Mouse (Mus musculus) hindlimb bud, embryonic 11.5 days (tissue): ENCODE data around the gene Fpgt.

ENCODE experiments used
- DNase-seq: peaks from one replicate; pipeline ENCODE4 v3.0.0-alpha.2; 2012; ENCODE audit warnings: low read depth, low spot score; ENCODE audit errors: extremely low spot score

Fpgt gene

DNA sequence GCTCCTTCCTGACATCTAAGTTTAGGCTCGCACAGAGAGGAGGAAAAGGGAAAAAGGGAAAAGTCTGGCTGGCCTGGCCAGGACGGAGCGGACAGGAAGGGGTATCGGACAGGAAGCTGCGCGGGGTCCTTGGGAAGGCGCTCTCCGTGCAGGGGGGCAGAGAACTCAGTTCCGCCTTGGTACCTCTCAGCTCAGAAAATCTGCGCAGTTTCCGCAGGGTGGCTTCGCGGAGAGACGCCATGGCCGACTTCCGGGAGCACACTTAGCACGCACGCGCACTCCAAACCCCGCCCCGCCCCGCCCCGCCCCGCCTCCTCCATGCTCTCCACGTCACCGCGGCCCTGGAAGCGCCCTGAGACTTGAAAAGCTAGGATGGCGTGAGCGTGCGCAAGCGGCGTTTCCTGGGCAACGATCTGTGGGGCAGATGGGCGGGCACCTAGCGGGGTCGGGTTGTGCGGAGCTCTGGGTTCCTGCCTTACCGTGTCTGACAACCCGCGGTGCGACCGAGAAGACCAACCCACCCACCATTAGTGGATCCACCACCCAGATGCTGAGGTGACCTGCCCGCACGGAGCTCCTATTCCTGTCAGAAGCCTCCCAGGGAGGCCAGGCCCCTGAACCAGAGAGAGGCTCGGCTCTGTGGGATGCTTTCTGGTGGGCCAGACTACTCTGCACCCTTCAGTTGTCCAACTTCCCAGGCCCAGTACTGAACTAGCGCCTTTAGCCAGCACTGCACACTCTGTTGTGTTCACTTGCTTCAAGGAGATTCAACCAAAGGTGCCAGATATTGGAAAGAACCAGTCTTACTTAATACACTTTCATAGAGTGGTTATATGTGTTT is at the start of gene Fpgt, which contains the start of gene Lrriq3:
Gene Fpgt (minus strand): TSS at position 288 of the 841 bp plus-strand sequence.
Gene Lrriq3 (plus strand): TSS at position 319 of the 841 bp plus-strand sequence.
- DNase-seq: peak; percentile 73

- no peak for DNase-seq
Measured at GRCm38 (mm10) chr3:155141047-155141446, 47.8 kb upstream of the Fpgt start.

DNA sequence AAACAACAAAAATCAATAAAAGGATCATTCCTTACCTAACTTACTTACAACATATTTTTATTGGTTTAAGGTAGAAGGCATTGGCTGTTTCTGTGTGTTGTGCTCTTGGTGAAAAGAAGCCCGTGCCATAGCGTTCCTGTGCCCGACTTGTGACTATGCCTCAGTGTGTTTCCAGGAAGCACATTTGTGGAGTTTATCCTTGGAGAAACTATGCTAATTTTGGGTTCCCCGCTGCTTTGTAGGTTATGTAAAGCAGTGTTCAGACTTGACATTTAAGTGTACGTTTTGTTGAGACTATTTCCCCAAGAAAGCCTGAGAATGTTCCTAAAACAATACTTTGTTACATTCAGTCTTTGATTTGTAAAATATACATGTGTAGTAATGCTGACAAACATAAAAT is 44.5 kb upstream of the Fpgt start:
- no peak for DNase-seq

DNA sequence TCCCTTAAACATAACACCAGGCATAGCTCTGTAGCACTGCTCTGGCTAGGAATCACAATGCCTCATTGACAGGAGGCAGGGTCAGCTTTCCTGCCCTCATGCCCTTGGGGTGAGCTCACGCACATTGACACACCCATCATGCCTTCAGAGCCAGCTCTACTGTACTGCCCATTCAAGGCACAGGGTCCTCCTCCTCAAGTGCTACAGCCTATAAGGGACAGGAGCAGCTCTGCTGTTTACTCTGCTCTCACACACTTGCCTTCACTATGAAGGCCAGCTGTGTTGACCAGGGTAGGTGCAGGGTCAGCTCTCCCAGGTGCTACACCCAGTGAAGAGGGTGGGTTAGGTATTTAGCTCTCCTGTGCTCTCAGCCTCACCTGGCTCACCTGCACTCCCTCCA is 12.8 kb upstream of the Fpgt start:
- no peak for DNase-seq

DNA sequence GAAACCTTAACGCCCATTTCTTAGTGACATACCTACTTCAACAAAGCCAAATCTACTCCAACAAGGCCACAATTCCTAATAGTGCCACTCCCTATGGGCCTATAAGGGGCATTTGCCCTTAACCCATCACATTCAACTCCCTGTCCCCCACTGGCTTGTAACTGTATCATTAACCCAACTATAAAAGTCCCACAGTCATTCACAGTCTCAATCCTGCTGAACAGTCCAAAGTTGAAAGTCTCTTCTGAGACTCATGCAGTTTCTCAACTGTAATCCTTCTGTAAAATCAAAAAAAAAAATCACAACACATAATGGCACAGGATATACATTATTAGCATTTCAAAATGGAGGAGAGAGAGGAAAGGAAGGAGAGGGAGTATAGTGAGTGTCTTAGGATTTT is 6.1 kb upstream of the Fpgt start:
- no peak for DNase-seq

GRCm38 (mm10) chr3:155092081-155092480 is 1.1 kb downstream of the Fpgt start:
- DNase-seq: no peak

DNA sequence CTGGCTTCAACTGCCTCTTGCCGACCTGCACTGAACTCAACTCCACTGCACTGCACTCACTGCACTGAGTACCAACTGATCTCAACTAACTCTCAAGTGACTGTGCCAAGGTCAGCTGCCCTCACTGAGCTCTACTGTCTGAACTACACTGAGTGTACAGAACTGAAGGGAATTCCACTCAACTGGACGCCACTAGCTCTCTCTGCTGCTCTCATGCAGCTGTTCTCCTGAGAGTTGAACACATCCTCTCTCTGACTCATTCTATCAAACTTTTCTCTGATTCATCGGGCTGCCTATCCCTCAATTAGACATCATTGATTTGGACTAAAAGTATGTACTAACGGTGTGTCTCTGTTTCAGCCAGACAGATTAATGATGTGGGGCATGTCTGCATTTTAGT is 15.3 kb downstream of the Fpgt start:
- no peak for DNase-seq

DNA sequence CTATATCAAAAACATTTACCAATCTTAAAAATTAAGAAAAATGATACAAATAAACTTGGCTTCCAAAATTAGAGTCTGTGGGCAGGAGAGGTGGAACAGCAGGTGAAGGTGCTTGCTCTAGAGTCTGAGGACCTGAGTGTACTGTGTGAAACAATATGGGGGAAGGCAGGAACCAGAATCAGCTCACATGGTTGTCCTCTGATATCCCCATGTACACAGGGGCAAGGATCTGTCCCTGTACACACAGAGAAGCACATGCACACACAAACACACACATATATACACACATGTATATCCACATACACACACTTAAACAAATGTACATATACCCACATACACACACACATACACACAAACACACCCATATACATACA is 33.8 kb downstream of the Fpgt start:
- DNase-seq: no peak

DNA sequence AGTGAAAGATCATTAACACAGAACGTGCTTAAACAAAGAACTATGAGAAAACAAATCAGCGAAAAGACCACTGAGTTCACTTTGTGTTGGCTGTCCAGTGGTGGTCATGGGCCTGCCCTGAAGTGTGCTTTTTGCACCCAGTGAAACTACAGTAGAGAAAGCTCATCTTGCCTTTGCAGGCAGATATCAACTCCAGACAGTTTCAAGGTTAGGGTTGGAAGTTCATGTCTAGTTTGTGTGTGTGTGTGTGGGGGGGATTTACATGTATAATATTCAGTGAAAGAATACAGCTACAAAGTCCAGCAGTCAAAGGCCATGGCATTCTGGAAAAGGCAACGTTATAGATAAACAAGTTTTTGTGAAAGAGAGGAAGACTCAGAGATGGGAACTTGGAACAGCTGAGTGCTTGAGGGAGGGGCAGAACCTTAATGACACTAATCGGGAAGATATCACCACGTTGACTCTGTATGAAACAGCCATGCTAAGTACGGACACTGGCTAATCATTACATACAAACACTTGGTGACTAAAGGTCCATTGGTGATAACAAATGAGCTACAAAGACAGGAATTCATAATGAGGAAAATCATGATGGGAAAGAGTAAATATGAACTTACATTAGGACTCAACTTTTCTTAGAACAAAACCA is 34.3 kb downstream of the Fpgt start:
- no peak for DNase-seq

- no peak for DNase-seq
Measured at GRCm38 (mm10) chr3:155057566-155057965, 35.6 kb downstream of the Fpgt start.

DNA sequence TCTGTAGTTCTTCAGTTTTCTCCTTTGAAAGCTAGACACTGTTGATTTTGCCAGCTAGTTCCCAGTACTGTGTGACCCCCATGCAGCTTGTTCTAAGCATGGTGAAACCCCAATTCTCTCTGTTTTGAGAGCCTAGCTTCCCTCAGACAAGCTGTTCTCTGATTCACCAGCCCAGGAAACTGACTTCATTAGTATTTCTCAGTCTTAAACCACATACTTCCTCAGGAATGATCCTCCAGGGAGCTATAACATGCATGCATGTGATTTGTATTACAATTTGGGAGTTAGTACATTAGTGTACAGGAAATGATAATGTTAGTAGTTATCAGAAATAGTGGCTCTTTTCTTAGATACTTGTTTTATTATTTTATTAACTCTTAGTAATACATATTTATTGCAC is 36.6 kb downstream of the Fpgt start:
- no peak for DNase-seq

DNA sequence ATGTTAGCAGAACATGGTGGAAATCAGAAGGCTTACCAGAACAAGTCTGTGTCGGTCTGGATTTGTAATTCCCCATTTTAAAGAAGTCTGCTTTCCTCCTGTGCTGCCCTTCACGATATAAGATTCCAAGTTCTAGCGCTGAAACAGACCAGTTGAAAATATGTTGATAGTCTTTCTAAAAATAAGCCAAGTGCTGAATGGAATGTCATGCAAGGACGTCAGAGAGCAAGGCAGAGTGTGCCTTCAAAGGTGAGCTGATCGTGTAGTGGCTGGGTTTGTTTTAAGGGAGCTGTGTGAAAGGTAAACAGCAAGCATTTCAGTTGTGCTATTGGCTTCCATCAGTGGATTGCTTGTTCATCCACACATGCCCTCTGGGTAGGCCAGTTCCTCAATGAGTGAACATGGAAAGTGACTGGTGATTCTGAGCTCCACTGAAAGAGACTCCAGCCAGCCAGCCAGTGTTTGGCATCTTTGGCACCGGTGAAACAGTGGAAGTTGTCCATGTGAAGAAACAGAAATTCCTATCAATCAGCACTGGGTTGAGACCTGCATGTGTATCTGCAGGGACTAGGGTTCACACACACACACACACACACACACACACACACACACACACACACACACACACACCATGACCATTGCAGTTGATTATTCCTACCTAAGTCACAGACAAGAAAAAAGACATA is 37.8 kb downstream of the Fpgt start, which contains the start of gene Tnni3k:
Gene Tnni3k (minus strand): TSS at position 177 of the 686 bp plus-strand sequence.
- no peak for DNase-seq

DNA sequence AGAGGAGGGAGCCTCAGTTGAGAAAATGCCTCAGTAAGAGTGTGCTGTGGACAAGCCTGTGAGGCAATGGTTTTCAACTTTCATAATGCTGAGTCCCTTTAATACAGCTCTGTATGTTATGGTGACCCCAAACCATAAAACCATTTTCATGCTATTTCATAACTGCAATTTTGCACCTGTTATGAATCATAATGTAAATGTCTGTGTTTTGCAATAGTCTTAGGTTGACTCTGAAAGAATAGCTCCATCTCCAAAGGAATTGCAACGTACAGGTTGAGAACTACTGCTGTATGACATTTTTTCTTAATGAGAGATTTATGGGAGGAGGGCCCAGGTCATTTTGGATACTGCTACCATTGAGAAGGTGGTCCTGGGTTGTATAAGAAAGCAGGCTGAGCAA is 40.0 kb downstream of the Fpgt start:
- no peak for DNase-seq

GRCm38 (mm10) chr3:155052021-155052420 is 41.2 kb downstream of the Fpgt start:
- DNase-seq: no peak

GRCm38 (mm10) chr3:155039012-155039836 is 54.0 kb downstream of the Fpgt start:
- no peak for DNase-seq
